Mouse (Mus musculus): ENCODE measurements around the gene Prkg1.

DNA sequence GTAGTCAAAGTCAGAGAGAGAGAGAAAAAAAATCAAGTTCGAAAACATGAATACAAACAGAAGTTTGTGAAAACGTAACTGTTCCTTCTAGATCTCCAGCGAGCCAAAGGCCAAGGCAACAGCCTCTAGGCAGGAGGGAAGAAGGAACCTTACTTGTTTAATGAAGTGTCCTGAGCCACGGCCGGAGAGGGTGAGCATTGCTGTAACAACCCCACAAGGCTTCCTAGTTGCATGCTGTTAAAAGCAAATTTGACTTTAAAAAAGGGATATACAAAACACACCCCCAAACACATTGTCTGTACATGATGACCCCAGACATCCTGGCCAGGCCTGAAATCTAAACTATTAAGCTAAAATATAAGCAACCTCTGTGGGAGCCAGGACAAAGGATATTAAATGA is 403.3 kb downstream of the Prkg1 start:
- TF ChIP-seq POLR2AphosphoS5 (IDR thresholded peaks at IDR 0.05; ENCODE audit: insufficient replicate concordance, low read depth, low read length), result no peak
- TF ChIP-seq CTCF (IDR thresholded peaks at IDR 0.05; ENCODE audit: low read depth, low read length), result no peak
